Mouse (Mus musculus) left cerebral cortex, postnatal 36 days (tissue): Measurements from ENCODE around the gene Sox5. TPM values are rescaled to one million over a fixed set of nuclear protein-coding genes. Genes with fewer than 3 reads are reported as not detected.

Experiments
- DNase-seq, 2 experiments: peaks; one replicate each; pipeline ENCODE4 v3.0.0; 2021 to 2022; ENCODE audit warnings: low spot score in 2 of 2, mixed read lengths in 1 of 2
- intact Hi-C: fragments of 180-260 bp; cut with DNase I; formaldehyde crosslinking; loops from one replicate; pipeline ENCODE4 v1.15.1; 2025
- total RNA-seq, 2 experiments: library from RNA; stranded (reverse); gene quantifications; 2 replicates each; pipeline ENCODE4 v1.2.3; 2021

Sox5 gene
- total RNA-seq, 2 experiments from 2014 or later: 52.1 to 57.9 TPM

DNA sequence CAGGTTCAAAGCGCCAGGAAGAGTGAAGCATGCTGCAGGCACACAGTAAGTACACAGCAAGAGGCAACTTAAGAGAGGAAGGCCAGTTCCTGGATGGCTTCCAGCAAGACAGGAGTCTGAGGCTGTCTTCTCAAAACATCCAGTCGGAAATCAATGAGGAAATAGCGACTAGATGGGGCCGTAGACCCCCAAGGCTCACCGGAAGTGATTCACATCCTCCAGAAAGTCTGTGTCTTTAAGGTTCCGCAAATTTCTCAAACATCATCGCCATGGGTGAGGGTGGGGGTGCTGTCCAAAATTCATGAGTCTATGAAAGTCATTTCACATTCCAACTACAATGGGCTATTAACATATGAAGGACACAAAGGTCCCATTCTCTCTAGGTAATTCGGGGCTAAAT, 821.7 kb downstream of the Sox5 start:
- intact Hi-C loops: no loop called here
- DNase-seq: no peak

DNA sequence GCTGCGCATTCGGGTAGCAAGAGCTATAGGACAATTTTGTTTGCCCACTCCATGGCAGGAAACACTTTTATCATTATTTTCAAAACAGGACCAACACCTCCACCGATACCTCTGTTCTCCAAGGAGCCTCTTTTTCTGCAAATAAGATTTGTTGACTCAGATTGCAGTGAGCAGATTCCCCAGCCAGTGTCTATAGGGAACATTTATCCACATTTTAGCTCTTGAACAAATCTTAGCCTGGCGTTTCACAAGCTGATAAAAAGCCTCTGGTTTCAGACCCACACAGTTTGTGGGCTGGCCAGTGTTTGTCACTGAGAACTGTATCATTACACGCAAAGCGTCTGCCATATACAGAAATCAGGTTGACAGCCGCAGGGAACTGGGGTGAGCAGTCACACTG, 823.4 kb downstream of the Sox5 start:
- intact Hi-C loops: no loop called here
- DNase-seq: no peak

DNA sequence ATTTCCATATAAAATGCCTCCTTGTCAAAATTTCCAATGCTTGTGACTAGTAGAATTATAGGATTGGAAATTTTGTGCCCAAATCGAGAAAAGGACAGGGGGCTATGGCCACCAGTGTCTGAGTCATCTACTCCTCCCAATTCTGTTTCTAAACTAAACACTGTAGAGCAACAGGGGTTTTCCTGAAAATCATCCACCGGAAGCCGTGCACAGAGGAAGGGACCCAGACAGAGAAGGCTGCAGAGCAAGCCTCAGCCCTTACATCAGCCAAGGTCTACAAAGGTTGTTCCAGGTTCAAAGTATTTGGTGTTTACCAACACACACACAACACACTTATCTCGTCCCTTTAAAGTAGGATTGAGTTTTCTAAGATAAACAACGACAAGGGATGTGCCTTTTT, 824.7 kb downstream of the Sox5 start:
- no peak for DNase-seq
- intact Hi-C loops: no loop called here

DNA sequence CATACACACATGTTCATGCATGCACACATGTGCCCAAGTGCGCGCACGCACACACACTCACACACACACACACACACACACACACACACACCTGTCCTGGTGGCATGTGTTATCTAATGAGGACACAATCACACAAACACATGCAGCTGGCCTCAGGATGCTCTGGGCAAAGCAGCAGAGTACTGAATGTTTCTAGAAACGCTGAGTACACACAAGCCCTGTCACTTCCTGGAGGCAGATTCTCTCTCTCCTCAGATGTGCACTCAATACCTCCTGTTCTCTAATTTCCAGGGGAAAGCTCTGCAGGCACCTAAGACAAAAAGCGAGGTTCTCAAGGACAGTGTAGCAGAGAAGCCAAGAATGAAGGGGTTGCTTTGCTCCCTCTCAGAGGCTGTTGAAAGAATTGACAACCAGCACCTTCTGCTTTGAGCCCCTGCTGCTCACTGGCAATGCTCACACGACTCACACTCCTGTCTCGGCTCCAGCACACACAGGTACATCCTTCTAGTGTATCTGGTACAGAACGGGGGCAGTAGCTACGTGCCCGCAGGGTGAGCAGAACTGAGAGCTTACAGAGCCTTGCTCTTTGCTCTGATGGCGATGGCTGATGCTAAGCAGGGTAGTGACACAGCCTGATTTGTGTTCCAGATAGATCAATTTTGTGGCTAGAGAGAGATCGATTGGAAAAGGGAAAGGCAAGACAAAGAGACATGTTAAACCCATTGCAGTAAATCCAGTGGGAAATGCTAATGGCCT, 833.0 kb downstream of the Sox5 start:
- no peak for DNase-seq
- intact Hi-C loops: no loop called here

DNA sequence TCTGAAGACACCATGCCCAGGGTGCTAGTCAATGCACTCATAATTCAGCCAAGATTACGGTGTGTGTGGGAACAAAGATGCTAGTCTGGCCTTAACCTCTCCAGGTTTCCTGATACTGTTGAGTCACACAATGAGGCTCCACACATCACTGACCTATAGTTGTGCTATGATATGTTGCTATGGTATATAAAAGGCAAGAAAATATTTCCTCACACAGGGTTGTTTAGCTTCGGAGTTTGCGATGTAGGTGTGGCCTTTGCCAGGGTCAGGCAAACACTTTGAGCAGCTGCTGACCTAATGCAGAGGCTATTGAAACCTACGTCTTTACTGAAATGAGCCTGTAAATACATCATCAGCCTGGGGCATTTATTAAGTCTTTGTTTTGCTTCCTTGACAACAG, 833.7 kb downstream of the Sox5 start:
- intact Hi-C loops: no loop called here
- no peak for DNase-seq

DNA sequence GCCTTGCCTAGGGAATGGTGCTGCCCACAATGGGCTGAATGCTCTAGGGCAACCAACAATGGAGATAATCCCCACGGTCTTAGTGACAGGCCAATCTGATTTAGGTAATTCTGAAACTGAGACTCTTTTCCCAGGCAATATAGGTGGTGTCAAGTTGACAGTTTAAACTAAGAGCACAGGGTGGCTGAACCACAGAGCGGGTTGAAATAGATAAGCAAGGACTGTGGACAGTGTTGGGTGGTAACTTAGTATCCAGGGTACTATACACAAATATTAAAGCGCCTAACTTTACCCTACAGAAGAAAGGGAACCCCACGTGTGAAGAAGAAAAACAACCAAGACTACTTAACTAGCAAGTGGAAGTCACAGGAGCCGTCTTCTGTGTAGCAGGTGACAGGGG, 838.7 kb downstream of the Sox5 start:
- intact Hi-C loops: no loop called here
- no peak for DNase-seq

DNA sequence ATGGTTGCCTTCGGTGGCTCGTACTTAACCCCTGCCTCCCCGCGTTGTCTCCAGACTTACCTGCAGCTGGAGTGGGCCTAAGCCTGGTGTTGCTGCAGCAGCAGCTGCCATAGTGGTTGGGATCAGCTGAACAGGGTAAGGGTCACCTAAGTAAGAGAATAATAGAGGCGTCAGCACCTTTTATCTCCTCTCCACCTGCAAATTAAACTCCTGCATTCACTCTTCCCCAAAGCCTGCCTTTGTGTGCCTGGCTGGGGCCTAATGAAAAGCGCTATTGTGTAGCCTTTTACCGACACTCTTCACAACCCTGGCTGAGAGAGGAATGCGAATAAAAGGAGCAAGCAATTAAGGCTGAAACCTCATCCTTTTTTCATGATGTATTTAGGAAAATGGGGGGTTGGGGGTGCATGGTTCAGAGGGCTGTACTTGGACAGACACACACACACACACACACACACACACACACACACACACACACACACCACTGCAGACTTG, 840.4 kb downstream of the Sox5 start:
- no peak for DNase-seq
- intact Hi-C loops: no loop called here

DNA sequence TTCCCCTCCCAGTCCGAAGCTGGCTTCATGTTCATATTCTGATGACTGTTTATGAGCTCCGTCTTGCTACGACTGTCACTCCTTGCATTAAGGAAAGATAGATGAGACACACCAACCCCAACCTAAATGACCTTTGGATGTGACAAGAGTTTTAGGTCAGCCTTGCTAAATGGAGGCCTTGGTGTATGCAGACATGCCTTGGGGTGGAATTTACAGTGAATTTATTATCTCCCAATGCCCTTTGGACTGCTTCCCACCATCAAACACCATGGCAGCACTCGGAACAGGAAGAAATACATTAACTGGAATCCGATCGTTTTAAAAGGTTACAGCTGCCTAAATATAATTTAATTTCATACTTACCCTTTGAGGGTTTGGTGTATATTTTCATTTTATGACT, 858.6 kb downstream of the Sox5 start:
- intact Hi-C loops: no loop called here
- no peak for DNase-seq

DNA sequence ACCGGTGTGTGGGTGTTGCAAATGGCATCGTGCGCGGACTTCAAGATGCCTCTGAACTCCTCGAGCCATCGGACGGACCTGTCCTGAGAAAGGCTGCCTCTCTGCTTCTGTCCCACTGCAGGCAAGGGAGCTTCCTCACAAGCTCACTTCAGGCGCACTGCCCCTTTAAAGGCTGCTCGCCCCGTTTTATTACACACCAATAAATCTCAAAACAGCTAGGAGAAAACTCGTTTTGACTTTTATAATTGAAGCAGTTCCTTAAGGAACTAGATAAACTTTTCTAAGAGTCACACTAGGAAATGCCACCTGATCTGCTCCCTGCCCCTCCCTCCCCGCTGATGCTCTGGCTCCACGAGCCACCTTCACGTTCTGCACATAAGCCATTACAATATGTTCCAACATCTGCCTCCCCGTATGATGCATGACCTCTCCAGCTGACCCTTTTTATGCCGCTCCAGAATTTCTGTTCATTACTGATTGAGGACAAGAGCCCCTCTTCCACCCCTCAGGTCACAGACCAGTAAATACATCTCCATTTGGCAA, 863.3 kb downstream of the Sox5 start:
- intact Hi-C loops: no loop called here
- DNase-seq: no peak

DNA sequence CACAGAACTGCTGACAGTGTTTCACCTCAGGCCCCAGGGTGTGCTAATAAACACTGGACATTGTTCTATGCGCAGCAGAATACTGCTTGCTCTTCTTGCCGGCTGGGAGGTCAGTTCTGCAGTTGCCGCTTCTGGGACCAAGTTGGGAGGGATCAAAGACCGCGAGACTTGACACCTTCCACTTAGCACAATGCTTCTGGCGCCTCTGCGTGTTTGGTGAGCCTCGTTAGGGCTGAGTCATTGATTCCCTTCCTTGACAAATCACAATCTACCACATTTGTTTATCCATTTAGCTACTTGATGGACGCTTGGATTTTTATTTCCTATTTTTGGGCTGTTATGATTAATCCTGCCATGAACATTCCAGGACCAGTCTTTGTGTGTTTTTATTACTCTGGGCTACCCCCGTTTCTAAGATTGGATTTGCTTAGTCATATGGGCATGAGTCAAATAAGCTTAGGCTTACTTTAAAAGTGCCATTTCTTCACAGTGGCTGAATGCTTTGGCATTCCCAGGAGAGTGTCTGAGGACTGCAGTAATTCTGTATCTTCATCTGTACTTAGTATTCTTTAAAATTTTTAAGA, 865.5 kb downstream of the Sox5 start:
- DNase-seq: no peak
- intact Hi-C loops: no loop called here

DNA sequence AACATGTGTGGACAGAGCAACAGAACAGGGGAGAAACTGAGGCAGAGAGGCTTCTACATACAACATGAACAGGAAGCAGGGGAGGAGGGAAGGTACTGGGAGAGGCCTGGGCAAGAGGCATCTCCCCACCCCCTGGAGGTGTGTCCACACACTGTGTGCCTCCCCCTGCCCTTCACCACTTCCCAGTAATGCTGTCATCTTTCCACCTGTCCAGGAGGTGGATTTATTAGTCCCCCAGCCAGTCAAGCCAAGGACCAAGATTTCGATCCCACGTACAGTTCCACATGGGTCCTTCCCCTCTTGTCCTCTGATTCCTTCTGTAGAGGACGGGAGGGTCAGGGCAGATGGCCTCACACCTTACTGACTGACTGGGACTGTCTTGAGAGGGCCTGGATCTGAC, 866.1 kb downstream of the Sox5 start:
- DNase-seq: no peak
- intact Hi-C loops: no loop called here

DNA sequence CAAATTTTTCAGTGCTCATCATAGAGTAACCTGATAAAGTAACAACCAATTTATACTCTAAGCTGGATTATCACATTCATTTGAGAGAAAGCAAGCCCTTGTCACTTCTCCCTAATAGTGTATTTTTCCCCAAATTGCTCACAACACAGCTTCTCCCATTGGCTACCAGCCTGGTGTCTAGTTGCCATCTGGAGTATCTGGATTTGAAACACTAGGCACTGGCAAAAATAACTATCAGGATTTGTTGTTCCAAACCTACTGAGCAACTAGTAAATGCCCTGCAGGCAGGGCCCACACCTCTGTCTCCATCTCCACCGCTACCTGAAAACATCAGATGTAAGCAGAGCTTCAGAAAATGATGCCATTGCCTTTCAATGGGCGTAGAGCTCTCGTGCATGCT, 869.5 kb downstream of the Sox5 start:
- intact Hi-C loops: no loop called here
- DNase-seq: no peak

DNA sequence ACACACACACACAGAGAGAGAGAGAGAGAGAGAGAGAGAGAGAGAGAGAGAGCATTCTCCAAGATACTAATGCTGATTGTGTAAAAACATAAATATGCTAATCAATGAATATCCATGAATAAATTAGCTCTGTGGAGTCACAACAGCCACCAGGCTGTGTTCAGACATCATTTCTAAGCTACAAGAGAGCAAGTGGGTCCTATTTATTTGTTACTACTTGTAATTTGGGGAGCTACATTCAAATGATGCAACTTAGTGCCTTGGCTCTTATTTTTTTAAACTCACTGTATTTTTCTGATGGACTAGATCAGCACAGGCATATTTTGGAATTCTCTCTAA, 877.1 kb downstream of the Sox5 start:
- DNase-seq: no peak
- intact Hi-C loops: no loop called here

DNA sequence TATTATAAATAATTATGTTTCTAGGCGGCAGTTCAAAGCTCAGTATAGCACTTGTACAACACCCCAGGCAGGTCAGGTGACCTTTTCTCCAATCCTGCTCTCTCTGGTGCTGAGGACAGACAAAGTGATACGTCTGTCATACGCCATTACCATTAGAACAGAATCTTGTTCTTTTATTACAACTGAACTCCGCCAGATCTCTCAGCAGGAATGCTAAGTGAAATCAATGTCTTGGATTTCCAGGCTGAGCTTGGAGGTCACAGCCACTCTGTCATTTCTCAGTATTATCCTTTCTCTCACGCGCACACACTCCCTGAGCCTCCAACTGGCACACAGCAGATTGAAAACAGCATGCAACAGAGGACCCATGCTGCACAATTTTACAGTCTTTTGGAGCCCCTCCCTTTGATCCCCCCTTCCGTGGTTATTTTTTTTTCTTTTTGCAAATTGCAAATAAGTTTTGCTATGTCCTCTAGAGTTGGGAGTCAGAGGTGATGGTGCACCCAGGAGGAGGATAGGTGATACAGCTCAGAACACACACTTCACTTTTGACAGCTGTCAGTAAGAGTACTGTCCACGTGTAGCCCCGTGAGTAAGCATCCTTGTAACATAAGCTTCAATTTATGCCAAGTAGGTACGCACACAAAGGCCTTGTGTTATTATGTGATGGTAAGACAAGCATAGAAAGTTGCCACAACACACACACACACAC, 877.6 kb downstream of the Sox5 start:
- intact Hi-C loops: no loop called here

DNA sequence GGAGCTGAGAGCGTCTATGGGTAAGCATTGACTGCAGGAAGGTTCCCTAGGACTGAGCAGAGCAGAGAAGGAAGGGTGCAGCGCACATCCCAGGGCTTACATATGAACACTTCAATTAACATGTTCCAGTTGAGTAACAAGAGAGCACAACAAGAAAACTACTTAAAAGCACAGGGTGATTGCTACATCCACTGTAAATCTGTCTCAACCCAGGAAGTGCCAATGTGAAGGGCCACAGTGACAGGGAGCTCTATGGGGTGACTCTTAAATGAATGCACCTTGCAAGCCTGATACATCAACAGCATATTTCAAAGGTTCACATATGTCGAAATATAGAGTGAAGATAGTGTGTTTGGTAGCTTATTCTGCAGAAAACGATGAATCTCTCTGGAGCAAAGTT, 880.9 kb downstream of the Sox5 start:
- intact Hi-C loops: no loop called here
- DNase-seq: no peak

More for the DNA sequence above, 877.6 kb downstream of the Sox5 start:
- no peak for DNase-seq

DNA sequence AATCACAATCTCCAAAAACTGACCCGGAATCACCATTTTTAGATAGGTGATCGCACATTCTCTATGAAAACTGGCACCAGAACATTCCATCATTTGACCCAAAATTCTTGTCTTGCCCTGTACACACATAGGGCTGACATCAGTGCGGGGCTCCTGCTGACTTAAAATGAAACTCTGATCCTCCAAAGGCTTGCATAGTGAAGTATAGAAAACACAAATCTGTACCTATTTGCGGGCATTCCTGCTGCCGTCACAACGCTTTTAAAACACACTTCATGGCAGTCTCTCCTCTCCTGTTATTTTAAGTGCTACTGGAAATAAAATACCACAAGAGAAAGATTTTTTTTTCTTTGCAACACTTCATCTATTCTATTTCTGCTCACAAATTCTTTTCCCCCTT, 886.7 kb downstream of the Sox5 start:
- intact Hi-C loops: no loop called here
- no peak for DNase-seq

DNA sequence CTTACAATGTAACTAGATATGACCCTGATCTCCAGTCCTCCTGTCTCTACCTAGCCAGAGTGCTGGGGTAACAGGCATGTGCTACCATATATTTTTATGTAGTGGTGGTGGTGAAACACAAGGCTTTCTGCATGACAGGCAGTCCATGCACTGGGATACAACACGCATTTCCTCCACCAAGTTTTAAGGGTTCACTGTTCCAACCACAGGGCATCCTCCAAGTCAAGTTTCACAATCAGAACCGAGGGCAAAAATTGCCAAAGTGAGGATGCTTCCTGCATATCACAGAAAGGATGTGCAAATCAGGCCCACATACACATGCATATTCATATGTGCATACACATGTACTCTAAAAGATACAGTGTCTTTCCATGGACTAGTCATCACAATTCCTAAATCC, 888.9 kb downstream of the Sox5 start:
- intact Hi-C loops: no loop called here
- no peak for DNase-seq

DNA sequence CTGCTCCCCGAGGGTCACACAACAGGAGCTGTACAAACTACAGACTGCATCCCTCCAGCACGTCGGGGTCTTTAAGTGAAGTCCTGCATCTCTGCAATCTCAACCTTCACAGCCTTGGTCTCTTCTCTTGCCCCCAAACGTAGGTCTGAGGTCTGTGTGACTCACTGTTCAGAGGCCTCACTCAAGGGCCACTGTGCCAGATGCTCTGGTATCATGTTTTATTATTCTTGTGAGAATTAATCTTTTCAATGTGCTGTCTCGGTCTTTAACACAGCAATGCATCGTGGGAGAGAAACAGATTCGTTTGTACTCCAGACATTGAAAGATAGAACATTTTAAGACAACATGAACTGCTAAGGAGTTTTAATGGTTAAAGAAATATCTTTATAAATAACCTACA, 893.2 kb downstream of the Sox5 start:
- intact Hi-C loops: no loop called here
- no peak for DNase-seq

DNA sequence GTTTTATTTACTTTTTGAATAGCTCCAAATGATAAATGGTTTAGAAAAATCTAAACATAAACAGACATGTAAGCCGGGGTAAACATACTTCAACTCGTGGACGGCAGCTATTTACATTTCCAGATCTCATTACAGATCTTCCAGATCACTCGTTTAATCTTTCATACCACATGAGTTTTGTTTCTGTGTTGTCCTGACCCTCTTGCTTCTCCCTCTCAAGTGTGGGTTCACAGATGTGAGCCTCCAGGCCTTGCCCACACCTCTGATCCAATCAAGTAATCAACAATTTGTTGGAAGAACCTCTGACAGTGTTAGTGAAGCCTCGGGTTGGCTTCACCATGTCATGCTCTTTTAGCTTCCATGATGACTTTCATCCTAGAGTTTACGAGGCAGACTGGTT, 903.3 kb downstream of the Sox5 start:
- intact Hi-C loops: no loop called here
- no peak for DNase-seq

DNA sequence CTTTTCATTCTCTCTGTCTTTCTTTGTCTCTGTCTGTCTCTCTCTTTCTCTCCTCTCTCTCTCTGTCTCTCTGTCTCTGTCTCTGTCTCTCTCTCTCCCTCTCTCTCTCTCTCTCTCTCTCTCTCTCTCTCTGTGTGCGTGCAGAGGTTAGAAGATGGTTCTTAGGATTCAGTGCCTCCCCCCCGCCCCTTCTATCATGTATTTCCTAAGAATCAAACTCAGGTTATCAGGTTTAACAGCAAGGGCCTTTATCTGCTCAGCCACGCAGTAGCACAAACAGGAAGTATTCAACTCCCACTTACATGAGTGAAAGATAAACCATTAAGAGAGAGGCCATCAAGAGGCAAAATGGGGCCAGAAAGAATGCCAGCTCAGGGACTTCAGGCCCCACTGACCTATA, 913.0 kb downstream of the Sox5 start:
- intact Hi-C loops: no loop called here
- DNase-seq: no peak

DNA sequence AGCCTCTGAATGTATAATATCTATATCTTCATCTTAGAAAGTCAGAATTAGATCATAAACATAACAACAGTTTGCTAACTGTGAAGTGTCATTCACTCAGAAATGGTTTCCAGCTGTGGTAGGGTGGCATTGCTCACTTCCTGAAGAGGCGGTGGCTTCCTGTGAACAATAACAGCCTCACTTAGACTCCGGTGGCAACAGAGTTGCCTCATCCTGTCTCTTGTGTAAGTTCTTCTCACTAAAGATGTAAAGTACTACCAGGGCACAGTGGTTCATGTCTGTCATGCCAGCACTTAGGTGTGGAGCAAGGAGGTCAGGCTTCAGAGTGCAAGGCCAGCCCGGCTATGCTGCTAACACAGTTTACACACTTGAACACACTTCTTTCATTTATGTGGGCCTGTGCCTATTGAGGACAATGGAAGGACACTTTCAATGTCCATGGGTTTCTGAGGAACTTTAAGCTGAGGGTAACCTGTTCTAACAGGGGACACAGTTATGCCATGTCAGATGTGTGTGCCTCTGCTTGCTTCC, 913.6 kb downstream of the Sox5 start:
- intact Hi-C loops: no loop called here
- no peak for DNase-seq
